Mouse (Mus musculus) forebrain, embryonic 15.5 days (tissue): Measurements from ENCODE around the gene Strn3. TPM values are rescaled to one million over a fixed set of nuclear protein-coding genes. Genes with fewer than 3 reads are reported as not detected.

Experiments
- polyA plus RNA-seq: library from polyadenylated mRNA; unstranded; fragments of >200 nt; fragmentation: Nextera tagmentation; extraction: Ambion mirVana; gene quantifications from 2 replicates; pipeline ENCODE4 v1.2.1, GENCODE M21; 2015

Gene Strn3
- polyA plus RNA-seq, 1 experiment from 2014 or later, result 44.3 TPM

Other genes with a start within 250 kb of the Strn3 start
- 5.8 and 8.3 TPM in 2 replicates for gene Coch, start 98.6 kb downstream of the Strn3 start, polyA plus RNA-seq
- 43.3 and 46.4 TPM in 2 replicates for gene Ap4s1, start 864 bp downstream of the Strn3 start, polyA plus RNA-seq
- gene Hectd1, start 137.6 kb upstream of the Strn3 start, polyA plus RNA-seq, result 38.8 and 42.7 TPM in 2 replicates